Mouse (Mus musculus): ENCODE results near the gene Secisbp2l.

Secisbp2l gene

DNA sequence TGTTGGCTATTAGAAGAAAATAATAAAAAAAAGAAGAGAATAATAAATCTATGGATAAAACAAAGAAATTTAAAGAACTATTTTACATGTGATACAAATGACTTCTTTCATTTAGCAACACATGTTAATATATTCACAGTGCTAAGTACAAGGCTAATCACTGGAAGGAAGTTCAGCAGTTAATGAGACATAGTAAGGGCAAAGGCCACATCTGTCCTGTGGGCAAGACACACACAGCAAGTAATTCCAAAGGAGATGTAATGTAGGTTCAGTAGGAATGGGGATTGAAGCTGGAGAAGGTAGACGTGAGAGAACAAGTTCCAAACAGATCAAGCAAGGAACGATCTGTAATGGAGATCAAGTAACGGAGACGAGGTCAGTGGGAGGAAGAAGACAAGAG, 1.7 kb upstream of the Secisbp2l start:
- no peak for DNase-seq (ENCODE audit: low read depth, low spot score)

DNA sequence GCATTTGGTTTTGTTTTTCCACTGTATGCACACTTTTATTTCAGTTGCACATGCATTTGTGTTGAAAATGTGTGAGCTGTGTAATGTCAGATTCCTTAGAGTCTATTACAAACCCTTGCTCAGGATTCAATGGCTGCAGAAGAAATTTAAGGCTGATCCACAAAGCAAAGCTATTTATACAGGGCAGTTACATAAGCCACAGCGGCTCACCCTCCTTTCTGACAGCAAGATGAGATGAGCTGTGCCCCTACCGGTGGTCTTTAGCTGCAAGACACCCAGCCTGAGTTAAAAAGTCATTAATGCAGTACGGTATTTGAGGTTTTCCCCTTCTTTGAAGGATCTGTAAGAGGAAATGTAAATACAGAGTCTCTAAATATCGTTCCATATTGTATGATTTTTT, 1.2 kb upstream of the Secisbp2l start:
- no peak for DNase-seq (ENCODE audit: low read depth, low spot score)

DNA sequence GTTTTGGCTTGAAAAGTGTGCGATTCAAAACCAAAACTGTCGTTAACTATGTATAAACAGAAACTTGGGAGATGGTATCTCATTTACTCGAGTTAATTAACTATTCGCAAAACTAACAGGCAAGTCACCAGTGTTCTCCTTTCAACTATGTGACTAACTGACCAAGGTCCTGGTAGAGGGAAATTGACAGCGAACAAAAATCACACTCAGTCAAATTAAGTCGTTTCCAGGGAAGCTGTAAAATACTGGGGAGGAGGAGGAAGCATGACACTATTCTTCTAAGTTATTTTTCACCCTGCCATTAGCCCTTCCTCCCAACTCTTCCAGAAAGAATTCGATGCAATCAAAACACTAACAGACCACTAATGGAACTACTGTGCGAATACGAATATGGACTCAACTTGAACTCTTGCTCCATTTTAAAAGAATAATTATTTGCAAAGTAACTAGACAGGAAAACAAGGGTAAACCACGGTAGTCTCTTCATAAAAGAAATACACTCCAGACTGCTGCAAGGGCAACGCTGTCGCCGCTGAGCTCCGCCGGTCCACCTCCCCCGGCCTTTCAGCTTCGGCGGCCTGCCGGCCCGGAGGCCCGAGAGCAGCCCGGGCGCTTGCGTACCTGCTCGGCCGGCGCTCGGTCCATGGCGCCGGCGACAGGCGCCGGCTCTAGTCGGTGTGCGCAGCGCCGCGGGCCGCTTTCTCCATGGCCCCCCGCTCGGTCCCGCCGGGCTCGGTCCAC, 522 bp downstream of the Secisbp2l start:
- no peak for DNase-seq (ENCODE audit: low read depth, low spot score)

DNA sequence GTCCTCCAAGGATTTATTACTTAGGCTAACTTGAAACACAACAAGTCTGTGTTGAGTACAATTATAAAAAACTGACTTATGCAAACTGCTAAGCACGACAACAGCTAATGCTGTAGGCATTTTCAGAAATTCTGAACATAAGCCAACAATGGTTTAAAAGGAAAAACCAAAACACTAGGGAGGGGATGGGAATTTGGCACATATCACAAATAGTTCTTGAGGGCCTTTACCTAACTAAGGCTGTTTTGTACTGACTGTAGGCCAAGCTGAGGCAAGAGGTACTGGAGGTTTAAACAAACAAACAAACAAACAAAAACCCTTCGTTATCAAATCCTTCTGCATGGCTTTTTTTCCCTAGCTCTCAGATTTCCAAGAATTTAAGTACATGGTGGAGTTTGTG, 1.7 kb downstream of the Secisbp2l start:
- DNase-seq (ENCODE audit: low read depth, low spot score) = no peak

DNA sequence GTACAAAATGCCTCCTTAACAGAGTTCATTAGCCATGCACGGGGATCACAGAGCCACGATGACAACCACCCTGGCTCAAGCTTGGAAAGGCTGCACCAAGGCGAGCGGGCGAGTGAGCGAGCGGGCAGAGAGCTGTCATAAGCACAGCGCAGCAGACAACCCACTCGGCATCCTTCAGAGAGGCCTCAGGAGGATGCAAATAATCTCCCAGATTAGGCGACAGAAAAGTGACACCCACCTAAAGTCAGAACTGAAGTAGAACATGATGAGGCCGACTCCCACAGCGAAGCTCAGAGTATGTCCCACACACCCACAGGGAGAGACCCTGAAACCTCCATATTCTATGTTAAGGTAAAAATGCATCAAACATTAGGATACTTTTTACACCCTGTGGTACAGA, 4.3 kb downstream of the Secisbp2l start:
- DNase-seq (ENCODE audit: low read depth, low spot score) = no peak

DNA sequence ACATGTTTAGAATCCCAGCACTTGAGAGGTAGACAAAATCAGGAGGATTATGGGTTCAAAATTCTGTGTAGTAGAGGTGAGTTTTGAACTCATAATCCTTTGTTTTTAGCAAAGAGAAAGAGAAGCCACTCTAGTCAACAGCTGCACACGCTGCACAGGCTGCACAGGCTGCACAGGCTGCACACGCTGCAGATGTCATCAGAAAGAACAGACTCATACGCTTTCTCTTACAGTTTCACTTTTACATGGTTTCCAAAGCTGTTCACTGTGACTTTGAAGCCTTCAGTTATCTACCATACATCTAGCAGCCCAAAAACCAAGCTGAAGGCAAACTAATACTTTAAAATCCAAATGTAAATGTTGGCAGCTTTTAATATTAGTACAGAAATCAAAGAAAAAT, 5.7 kb downstream of the Secisbp2l start:
- no peak for DNase-seq (ENCODE audit: low read depth, low spot score)

DNA sequence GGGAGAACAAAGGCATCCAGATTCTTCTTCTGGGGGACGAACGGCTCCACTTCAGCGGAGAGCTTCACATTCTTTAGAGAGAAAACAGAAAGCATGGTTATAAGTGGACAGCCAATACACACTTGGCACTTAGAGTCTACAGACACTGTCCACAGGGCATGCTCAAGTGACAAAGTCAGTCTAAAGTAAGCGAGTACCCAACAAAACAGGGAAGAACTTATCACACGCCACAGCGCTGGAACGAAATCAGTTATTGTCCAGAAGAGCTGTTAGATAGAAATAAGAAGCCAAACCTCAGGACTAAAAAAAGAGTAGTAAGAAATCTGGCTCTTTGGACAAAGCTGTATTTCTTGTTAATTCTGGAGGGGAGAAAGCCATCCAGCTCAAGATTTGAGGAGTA, 7.0 kb downstream of the Secisbp2l start:
- DNase-seq (ENCODE audit: low read depth, low spot score) = no peak

DNA sequence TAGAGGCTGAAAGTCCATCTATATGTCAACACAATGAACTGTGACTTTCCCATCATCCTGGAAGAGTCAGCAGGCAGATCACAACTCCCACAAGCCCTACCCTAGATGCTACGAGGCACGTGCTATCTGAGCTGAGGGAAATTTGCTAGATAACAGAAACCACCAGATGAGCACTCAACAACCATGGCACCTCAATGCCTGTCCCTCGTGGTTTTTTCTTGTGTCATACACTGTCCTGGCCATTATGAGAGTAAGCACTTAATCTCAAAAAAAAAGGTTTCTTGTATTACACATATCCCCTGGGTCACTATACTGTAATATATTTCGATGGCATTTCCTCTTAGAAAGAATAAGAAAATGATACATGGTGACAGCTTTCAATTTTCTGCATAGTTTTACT, 7.8 kb downstream of the Secisbp2l start:
- no peak for DNase-seq (ENCODE audit: low read depth, low spot score)

DNA sequence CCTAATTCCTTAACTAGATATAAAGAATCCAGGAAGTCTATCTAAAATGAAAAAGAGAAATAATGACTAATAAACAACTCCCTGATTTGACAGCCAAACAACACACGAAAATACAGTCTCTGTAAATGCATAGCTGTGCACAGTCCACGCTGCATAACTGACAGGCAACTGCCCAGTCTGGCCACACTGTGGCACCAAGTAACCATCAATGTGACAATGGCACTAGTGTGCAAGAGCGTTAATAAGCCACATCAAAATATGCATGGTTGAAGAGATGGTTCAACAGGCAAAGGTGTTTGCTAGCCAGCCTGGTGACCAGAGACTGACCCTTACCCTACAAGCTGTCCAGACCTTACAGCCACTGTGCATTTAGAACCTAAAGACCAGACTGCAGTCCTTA, 17.6 kb downstream of the Secisbp2l start:
- peak; percentile 30 for DNase-seq (ENCODE audit: low read depth, low spot score)

DNA sequence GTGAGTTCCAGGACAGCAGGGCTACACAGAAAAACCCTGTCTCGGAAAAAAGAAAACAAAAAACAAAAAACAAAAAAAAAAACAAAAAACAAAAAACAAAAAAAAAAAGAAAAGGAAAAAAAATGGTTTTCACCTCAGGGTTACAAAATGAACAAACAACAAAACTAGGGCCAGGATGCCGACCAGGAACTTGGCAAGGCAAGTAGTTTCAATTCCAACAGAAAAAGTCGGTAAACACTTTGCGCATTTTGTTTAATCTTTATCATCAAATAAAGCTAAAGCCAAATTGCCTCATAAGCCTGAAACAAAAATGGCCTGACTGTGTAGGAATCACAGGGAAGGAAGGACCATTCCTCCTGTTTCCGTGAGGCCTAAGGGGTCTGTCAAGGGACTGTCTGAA, 18.1 kb downstream of the Secisbp2l start:
- no peak for DNase-seq (ENCODE audit: low read depth, low spot score)

DNA sequence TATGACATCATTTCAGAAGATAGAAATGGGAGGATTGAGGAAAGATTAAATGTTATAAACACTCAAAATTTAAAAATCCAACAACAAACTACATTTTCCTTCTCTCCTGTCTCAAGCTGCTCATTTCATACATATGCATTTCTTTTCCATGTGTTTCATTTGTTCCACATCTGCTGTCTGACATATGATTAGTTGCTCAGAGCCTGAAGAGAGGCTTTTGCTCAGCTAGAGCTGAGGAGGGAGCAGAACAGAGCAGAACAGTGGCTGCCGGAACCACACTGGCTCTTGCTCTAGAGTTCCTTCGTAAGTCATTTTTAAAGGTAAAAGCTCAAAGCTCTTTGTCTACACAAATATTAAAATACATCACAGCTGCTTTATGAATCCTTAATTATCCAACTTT, 33.3 kb downstream of the Secisbp2l start:
- no peak for DNase-seq (ENCODE audit: low read depth, low spot score)

DNA sequence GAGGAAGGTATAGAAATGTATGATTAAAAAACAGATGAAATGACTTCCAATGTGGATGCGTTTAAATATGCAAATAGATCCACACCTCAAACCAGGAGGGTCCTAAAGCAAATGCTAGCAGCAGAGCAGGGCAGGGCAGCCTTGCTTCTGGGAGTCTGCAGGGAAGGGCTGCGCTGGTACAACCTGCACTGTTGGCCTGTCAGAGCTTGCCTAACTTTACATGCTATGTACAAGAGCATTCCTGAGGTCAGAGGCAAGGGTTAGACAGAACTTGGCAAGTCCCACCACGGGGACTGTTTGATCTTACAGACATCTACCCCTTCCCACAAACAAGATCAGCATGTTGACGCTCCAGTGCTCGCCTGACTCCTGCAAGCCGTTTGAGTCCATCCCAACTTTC, 43.3 kb downstream of the Secisbp2l start:
- DNase-seq (ENCODE audit: low read depth, low spot score) = no peak

DNA sequence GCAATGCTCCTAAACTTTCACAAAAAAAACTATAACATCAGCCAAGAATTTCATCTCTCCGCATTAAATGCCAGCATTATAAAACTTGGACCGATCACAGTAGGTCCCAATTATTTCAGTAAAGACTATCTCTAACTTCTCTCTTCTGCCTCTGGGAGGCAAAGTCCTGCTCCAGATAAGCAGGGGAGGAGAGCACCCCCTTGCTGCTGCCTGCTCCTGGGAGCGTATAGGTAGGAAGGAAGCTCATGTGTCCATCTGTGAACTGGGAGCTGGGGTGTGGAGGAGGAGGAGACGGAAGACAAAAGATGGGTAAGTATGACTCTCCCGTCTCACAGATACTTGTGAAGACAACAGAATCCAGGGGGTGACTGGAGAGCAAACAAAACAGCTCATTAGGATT, 44.0 kb downstream of the Secisbp2l start:
- DNase-seq (ENCODE audit: low read depth, low spot score) = no peak

DNA sequence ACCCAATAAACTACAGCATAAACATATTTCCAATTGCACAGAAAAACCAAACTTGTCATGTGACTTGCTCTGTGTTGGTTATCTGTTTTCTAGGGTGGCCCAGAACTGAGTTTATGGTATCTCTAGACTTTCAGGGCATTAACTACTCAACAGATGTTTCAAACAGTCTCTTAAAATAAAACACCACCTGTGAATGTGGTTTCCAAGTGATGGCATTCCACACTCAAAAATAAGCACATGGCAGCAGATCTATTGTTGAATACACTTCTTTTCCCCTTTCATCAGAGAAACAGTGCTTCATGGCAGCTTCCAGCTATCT, 46.7 kb downstream of the Secisbp2l start:
- no peak for DNase-seq (ENCODE audit: low read depth, low spot score)

DNA sequence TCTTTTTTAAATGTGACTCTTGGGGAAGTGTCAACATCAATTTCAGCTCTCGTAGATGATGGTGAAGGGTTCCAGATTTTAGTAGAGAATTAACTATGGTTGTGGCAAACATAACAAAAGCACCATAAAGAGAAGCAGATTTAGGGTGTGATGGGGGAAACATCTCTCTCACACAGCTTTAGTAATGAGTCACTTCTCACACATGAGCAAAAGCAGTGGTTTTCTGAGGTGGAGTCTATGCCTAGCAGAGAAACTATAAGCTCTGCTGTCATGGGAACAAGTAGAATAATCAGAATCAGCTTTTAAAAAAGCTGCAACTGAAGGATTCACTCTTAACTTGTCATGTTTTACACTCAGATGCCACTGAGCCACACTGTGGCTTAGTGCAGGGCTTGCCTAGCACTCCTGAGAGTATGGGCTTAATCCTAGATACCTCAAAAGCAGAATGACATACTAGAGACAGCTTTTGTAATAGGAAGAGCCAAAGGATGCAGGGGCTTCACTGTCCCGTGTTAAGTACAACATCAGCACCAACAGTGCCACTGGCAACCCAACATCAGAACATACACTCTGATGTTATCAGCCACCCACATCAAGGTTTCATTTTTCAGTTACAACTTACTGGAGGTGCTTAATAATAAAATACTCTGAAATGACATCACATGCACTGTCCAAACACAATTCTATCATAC, 47.2 kb downstream of the Secisbp2l start:
- no peak for DNase-seq (ENCODE audit: low read depth, low spot score)

DNA sequence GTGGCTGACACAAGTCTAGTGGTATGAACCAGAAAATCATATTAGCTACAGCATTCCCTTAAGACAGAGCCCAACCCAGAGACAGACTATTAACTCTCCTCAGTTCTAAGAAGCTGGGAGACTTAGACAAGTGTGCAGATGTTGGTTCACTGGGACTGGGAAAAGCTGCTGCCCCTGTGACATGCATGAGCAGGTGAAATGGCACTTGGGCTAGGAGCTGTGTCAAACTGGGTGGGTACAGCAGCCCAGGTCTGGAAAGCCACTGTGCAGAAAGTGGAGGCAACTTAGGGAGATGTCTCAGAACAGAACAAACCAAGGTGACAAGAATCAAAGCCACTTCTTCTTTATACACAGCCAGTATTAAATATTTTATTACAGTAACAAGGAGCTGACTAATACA, 47.9 kb downstream of the Secisbp2l start:
- no peak for DNase-seq (ENCODE audit: low read depth, low spot score)

DNA sequence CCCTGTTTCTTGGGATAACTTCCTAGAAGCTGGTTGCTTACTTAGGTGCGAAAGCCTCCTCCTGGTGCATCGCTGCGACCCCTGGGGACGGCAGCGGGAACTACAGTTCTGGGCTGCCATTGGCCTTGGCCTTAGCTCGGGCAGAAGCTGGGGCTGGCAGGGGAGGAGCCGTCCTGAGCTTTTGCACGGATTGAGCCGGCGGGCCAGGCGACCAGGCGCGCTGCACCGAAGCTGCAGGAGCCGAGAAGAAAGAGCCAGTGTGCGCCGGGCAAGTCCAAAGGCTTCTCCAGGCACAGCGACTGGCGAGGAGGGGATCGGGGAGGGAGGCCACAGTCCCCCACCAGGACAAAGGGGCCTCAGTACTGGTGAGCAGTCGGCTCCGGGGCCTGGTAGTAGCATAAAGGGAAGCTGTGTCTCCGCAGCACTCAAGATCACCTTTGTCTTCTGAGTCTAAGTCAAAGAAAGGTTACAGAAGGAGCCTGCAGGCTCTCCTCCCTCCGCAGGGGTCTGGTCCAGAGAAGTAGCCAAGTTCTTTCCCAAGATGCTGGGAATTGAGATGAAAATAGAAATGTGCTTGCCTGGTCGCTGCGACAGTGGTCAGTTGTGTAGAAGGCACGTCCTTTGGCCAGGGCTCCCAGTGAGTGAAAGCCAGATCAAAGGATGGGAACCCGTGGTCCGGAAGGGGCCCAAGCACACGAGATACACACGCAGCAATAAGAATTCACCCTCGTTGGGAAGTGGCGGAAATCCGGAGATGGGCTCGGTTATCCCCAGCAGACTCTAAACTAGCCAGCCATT, 50.7 kb downstream of the Secisbp2l start:
- DNase-seq (ENCODE audit: low read depth, low spot score) = peak; percentile 80

DNA sequence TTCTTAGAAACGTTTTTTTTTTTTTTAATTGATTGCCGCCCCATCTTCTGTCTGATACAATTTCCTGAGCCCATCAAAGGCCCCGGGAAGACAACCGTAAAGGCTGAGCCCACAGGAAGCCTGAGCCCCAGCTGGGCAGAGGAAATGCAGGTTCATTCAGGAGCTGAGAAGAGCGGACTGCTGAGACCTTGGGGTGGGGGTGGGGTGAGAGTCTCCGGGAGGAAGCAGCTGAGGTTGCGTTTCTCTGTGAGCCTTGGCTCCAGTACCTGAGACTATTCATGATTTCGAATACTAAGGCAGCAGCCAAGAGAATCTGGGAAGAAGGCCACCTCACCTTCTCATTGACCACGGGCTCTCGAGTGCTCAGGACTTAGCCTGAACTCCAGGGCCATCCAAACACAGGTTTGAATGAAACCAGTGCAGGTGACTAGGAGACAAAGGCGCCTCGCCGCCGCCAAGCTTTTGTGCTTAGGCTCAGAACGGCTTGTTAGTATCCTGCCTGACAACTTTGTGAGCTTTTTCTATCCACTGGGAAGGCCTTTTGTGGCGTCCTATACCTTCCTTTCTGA, 58.0 kb downstream of the Secisbp2l start:
- DNase-seq (ENCODE audit: low read depth, low spot score) = no peak

DNA sequence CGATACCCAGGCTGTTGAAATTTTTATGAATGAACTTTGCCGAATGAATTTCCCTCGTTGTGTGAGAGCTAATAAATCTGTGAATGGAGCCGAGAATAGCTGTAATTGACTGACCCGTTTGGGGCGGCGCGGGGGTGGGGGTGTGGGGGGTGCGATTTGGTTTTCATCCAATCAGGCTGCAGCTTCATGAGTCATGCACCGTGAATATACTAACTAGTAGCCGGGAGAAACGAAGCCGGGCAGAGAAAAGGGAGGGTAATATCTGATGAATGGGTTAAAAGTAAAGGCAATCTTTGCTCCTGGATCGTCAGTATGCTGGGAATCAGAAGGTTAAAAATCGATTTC, 58.6 kb downstream of the Secisbp2l start, which contains the start of gene Shc4:
Gene Shc4 (minus strand): TSS at position 63 of the 345 bp plus-strand sequence.
- peak; percentile 6 for DNase-seq (ENCODE audit: low read depth, low spot score)

DNA sequence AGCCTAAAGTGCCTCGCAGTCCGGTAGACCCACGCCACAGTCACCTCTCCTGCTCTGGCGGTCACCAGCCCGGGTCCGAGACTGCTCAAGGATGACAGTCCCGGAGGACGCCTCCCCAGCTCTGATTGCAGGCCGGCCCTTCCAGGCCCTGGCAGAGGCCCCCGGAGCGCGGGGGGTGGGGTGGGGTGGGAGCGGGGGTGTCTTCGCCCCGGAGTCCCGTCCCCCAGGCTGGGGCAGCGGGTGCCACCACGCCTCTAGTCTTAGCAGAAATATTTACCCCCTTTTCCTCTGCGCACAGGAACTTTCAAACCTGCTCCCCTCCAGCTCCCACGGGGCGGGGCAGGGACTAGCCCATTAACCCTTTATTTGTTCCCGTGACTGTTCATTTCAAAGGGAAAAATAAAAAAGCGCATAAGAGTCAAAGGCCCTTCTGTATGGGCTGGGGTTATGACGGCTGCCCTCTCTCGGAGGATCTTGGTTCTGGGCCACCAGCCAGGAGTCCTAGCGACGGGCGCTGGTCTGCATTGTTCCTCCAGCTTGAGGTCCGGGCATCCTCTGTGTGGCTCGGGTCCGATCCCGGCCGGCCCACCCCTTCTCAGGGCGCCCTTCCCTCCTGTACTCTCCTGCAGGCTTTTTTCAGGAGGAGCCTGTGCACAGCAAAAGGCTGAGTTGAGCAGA, 59.1 kb downstream of the Secisbp2l start:
- DNase-seq (ENCODE audit: low read depth, low spot score) = peak; percentile 16

DNA sequence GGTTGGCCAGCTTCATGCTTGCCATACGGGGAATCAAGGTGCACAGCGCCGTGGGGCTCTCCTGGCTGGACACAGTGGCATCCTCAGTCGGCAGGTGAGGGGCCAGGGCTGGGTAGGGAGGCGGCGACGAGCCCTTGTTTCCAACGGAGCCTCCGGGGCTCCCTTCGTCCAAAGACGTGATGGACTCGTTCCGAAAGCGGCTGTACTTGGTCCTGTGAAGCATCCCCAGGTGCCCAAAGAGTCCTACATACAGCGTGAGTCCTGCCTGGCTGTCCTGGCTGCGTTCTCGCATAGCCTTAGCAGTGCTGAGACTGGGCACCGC, 59.6 kb downstream of the Secisbp2l start:
- DNase-seq (ENCODE audit: low read depth, low spot score) = no peak

DNA sequence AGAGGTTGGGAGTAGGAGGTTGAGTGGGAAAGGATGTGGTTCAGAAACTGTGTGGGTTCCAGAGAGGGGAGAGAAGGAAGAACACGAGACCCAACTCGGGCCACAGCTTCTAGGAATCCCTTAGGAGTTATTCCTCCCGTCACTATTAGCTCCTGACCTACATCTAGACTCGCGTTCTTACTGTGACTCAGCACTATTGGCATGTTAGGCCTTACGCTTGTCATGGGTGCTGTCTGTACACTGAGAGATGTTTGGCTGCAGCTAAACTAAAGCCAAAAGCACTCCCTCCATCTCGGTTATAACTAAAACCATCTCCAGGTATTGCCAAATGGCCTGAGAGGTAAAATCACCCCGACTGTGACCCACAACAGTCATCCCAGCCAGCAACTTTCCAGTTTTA, 66.1 kb downstream of the Secisbp2l start:
- no peak for DNase-seq (ENCODE audit: low read depth, low spot score)
